Mouse (Mus musculus) gastrocnemius, postnatal 25 days (tissue): ENCODE data around the gene H2afx. TPM values are rescaled to one million over a fixed set of nuclear protein-coding genes. Genes with fewer than 3 reads are reported as not detected.
A peak's percentile ranks its signal among the peaks of the same experiment; 100 is the strongest.
"Not testable (repeated sequence)": the region's sequence is repeated elsewhere in the genome, so short reads cannot be mapped to it uniquely, and the experiment has no call there.

Experiments used
- DNase-seq: peaks from one replicate; pipeline ENCODE4 v3.0.0; 2022
- total RNA-seq, 2 experiments: library from RNA; stranded (reverse); gene quantifications; 1 replicate in 1 of 2; 2 replicates in 1 of 2; pipeline ENCODE4 v1.2.3; 2021

H2afx gene
- total RNA-seq, 2 experiments from 2014 or later, result 10.8 to 12.8 TPM

DNA sequence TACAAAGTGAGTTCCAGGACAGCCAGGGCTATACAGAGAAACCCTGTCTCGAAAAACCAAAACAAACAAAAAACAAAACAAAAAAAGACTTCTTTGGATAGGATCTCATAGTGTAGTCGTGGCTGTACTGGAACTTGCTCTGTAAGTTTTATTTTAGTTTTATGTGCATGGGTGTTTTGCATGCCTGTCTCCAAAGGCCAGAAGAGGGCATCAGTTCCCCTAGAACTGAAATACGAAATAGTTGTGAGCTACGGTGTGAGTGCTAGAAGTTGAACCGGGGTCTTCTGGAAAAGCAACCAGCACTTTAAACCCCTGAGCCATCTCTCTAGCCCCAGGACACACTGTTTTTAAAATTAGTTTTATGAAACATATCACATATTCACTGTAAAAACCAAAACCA lies 4.1 kb downstream of the H2afx start:
- no peak for DNase-seq

DNA sequence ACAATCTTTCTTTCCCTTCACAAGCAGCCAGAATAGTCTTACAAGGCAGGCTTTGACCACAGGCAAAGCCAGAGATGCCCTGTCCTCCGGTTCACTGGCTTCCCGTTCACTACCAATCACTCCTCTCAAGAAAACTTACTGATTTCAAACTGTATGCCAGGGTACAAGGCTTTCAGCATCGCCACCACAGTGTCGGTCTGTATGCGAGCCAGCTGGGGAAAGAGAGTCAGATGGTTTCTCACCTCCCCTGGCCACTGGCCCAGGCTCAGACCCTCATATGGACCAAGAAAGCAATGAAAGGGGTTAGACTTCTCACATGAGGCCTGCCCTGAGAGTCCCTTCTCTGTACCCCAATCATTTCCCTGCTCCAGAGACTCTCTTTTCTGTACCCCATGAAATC lies 7.0 kb downstream of the H2afx start:
- no peak for DNase-seq

DNA sequence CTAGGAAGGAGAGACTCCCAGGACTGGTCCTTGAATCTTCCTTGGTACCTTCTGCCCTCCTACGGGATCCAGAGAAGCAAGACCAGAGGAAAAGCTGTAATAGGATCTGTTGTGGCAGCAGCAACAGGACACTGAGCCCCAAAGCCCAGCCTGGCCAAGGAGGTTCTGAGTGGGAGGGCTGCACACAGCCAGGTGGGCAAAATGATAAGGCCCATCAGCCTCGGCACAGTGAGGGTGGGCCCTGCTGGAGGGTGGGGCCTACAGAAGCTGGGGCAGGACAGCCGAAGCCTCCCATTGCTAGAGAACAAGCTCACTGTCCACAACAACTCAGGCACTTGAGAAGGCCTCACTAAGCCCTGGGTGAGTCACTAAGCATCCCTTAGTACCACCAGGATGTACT lies 7.7 kb downstream of the H2afx start:
- DNase-seq, result no peak

DNA sequence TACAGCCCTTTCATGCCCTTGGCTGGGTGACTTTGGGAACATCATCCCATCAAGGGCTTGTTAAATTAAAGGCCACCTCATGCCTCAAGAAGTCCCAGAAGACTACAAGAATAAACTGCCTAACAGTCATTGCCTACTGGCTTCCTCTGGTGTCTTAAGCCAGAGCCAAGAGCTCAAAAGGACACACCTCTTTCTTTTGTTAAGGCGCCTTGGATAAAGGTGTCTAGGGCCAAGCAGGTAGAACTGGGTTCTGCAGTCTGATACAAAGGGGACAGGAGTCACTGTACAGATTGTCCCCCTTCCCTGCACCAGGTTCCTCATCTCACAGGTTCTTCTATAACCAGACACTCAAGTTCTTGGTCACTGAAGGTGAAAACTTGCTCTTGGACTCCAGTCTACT lies 8.1 kb downstream of the H2afx start:
- no peak for DNase-seq

DNA sequence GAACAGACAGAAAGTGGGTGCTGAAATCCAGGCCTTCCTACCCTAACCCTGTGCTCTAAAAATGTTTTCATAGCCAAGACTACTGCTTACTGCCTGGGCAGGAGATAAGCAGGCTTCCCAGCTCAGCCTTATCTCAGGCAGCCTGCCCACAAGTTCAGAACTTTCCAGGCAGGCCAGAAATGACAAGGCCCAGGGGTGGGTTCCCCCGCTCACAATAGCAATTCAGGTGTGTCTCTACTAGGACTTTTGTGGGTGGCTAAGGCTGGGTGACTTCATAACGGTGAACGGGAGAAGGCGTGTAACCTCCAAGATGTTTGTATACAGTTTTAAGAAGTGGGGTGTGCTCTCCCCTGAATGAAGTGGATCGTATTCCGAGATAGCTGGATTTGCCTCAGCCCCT lies 8.8 kb downstream of the H2afx start:
- no peak for DNase-seq

- peak; percentile 92 for DNase-seq
Measured at GRCm38 (mm10) chr9:44343781-44344421, 9.4 kb downstream of the H2afx start, which contains the start of gene Hmbs. Gene Hmbs (minus strand): TSS chr9:44344228.

DNA sequence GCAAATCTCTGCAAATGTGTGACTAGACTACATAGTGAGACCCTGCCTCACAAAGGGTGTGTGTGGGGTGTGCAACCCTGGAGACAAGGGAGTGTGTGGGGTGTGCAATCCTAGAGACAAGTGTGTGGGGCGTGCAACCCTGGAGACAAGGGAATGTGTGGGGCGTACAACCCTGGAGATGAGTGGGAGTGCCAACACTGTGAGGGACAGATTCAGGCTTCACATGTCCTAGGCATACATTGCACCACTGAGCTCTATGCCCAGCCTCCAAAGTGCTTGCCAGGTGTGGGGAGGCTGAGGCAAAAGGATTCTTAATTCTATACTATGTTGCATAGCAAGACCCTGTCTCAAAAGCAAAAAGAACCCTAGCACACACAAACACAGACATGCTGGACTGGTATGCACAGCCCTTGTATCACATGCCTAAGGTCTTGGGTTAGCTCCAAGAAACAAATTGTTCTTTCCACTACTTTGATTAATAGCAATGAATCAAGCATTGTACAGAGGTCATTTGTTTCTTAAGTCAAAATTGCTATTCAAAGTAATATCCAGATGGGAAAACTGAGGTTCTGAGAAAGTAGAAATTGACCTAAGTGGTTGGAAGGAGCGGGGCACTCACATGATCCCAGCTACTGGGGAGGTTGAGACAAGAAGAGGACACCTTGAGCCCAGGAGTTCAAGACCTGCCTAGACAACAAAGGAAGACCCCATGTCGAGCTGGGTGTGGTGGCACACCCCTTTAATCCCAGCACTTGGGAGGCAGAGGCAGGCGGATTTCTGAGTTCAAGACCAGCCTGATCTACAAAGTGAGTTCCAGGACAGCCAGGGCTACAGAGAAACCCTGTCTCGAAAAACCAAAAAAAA lies 11.3 kb downstream of the H2afx start:
- no peak for DNase-seq

DNA sequence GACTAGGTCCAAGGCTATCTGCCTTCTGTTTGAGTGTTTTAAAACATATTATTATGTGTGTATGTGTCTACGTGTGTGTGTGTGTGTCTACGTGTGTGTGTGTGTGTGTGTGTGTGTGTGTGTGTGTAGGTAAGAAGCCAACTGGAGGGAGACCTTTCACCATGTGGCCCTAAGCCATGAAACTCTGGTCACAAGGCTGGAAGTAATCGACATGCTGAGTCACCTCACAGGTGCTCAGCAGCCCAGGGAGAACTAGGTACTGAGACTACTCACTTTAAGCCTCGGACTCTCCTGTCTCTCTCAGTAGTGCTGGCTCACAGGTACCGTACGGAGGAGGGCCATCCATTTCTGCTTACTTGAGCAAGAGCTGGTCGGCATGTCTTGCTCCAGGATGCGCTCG lies 12.7 kb downstream of the H2afx start:
- DNase-seq, result no peak

DNA sequence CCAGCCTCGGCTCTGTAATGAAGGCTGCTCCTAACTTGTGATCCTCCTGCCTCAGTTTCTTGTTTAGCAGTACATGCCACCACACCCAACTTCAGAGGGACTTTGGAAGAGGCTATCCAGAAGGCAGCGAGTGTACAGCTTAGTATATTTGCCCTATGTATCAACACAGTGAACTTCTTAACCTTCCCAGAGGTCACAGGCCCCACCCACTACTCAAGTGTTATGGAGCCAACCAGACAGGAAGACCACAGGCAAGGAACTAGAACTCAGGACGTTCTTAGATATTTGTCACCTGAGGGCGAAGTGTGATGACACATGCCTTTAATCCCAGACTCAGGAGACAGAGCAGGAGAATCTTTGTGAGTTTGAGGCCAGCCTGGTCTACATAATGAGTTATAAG lies 13.1 kb downstream of the H2afx start:
- DNase-seq, result no peak

DNA sequence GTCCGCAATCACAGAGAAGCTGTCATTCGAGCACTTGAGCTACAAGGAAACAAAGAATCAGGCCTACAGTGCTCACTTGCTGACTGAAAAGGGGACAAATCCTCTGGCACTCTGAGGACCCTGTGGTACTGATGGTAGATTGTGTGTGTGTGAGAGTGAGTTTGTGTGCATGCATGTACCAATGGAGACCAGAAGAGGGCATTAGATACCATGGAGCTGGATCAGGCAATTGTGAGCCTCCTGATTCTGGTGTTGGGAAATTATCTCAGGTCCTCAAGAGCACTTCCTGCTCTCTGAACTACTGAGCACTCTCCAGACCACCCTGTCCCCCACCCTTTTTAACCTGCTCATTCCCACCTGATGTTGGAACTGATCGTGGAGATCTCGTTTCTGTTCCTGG lies 14.1 kb downstream of the H2afx start:
- DNase-seq, result no peak

DNA sequence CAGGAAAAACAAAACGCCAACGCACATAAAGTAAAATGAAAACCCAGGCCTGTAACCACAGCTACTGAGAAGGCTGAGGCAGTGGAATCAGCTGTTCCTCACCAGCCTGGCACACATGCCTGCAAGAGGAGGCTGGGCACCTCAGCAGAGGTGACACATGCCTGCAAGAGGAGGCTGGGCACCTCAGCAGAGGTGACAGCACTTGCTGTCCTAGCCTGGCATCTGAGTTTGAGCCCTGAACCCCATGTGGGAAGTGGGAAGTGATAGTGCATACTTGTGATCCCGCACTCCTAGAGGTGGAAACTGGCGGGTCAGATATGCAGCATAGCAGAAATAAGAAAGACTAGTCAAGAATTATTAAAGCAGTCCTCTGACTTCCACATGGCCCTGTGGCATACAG lies 16.9 kb downstream of the H2afx start:
- no peak for DNase-seq

GRCm38 (mm10) chr9:44352337-44352736 lies 17.8 kb downstream of the H2afx start:
- DNase-seq, result no peak

- DNase-seq, result no peak
Measured at GRCm38 (mm10) chr9:44353142-44353541, 18.6 kb downstream of the H2afx start.

GRCm38 (mm10) chr9:44357207-44357606 lies 22.7 kb downstream of the H2afx start:
- no peak for DNase-seq

DNA sequence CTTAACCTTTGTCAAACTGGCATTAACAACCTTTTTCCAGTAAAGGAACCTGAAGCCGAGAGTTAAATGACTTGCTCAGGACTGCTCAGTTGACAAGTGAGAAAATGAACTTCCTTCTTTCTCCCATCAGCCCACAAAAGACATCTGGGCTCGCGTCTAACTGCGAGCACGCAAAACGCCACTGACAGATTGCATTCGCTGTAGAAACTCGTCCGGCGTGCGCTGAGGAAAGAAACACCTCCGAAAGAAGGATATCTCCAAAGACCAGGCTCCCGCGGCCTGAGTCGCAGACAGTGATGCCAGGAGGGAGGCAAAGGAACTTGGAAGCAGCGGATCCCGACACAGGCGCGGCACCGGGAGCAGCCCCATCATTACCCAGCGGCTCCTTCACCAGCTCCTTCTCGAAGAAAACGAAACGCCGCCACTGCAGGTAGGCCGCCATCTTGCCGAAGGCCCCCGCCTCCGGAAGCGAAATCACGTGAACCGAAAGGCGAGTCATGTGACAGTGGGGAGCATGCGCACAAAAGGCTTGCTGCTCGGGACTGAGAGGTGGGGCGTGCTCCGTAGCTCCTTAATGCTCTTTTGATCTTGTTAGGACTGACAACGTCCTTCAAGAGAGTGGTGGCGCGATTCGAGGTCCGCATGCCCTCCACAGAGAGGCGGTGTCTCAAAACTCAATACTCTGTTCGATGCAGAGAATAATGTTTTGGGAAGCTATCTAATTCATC lies 26.9 kb downstream of the H2afx start, which contains the start of gene Vps11:
Gene Vps11, minus strand, starts transcription at position 481 of the 728 bp plus-strand sequence.
- DNase-seq, result peak; percentile 93

- not testable (repeated sequence) for DNase-seq
Measured at GRCm38 (mm10) chr9:44361931-44362330, 27.4 kb downstream of the H2afx start.

DNA sequence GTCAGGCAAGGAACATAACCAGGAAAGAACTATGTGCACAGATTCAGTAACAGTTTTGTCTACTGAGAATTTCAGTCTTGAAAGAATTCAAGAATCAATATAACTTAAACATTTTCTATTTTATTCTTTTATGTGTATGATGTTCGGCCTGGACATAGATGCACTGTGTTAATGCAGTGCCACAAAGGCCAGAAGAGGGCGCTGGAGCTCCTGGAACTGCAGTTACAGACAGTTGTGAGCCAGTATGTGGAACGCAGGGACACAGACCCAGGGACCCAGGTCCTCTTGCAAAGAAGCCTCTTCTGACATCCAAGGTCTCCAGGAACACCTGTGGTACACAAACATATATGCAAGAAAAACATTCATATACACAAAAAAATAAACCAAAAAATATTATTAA lies 30.0 kb downstream of the H2afx start:
- no peak for DNase-seq

DNA sequence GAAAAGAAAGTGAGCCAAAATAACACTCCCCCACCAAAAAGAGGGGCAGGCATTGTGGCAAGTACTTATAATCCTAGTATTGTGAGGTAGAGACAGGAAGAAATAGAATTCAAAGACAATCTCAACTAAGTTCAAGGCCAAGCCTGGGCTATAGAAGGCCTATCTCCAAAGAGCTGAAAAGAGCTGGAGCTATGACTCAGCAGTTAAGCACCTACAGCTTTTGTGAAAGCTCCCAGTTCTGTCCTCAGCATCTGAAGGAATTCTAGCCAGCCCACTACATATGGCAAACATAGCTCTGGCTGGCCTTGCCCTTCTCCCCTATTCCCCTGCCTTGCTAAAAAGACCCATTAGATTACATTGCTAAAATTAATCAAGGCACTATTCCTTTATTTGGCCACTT lies 38.9 kb downstream of the H2afx start:
- DNase-seq, result no peak

GRCm38 (mm10) chr9:44376141-44376540 lies 41.6 kb downstream of the H2afx start:
- DNase-seq, result no peak

GRCm38 (mm10) chr9:44377335-44377734 lies 42.8 kb downstream of the H2afx start:
- not testable (repeated sequence) for DNase-seq

GRCm38 (mm10) chr9:44378153-44378730 lies 43.7 kb downstream of the H2afx start:
- no peak for DNase-seq

- DNase-seq, result peak; percentile 99
Measured at GRCm38 (mm10) chr9:44379054-44379834, 44.8 kb downstream of the H2afx start, which contains the start of gene Hyou1. Gene Hyou1 (plus strand): TSS chr9:44379490.
